Mouse (Mus musculus) bone marrow, adult 2 months (tissue): Measurements from ENCODE around the gene Itpkc.

Experiments
- CTCF ChIP-seq: fragments of 200-500 bp; IDR thresholded peaks from 2 replicates; pipeline ENCODE4 v1.5.1; 2011; ENCODE audit warnings: low read length, control low read depth; ENCODE audit not compliant: control insufficient read depth, insufficient read depth
- POLR2A ChIP-seq: fragments of 200-500 bp; IDR thresholded peaks from 2 replicates; pipeline ENCODE4 v1.6.1; 2011; ENCODE audit warnings: low read depth, mild to moderate bottlenecking, control low read depth, low read length, borderline replicate concordance; ENCODE audit not compliant: control insufficient read depth

GRCm38 (mm10) chr7:27212626-27213025, 15.8 kb downstream of the Itpkc start:
- TF ChIP-seq CTCF (no peak), POLR2A (no peak)
